Mouse (Mus musculus) megakaryocyte, embryonic 14.5 days (primary cell): ENCODE measurements around the gene Tmem108. TPM values are rescaled to one million over a fixed set of nuclear protein-coding genes. Genes with fewer than 3 reads are reported as not detected.

ENCODE experiments used
- H3K27me3 ChIP-seq: replicated peaks from 2 replicates; pipeline ENCODE3; 2012; ENCODE audit warnings: inconsistent platforms
- H3K36me3 ChIP-seq: replicated peaks from 2 replicates; pipeline ENCODE3; 2012; ENCODE audit warnings: low read length, inconsistent platforms, mixed read lengths
- H3K4me1 ChIP-seq: 2 replicates; pipeline ENCODE4 v1.6.1; 2012; ENCODE audit warnings: inconsistent platforms
- H3K4me3 ChIP-seq: replicated peaks from 2 replicates; pipeline ENCODE3; 2012; ENCODE audit warnings: moderate library complexity, mild to moderate bottlenecking, inconsistent platforms
- H3K9me3 ChIP-seq: 2 replicates; pipeline ENCODE4 v1.6.1; 2012; ENCODE audit warnings: inconsistent platforms
- FLI1 ChIP-seq: IDR thresholded peaks from 2 replicates; pipeline ENCODE4 v1.6.1; 2012; ENCODE audit warnings: low read length, inconsistent platforms, mixed read lengths
- GATA1 ChIP-seq: IDR thresholded peaks from 3 replicates; pipeline ENCODE4 v1.6.1; 2012; ENCODE audit warnings: mixed read lengths, low read length, inconsistent platforms, borderline replicate concordance
- polyA plus RNA-seq: library from polyadenylated mRNA; stranded (reverse); fragments of >175 nt; gene quantifications from 2 replicates; pipeline ENCODE4 v1.2.3, GENCODE M21; 2012; ENCODE audit warnings: low replicate concordance; ENCODE audit not compliant: insufficient read depth

Tmem108 gene
- polyA plus RNA-seq, 1 experiment = 0.23 TPM

DNA sequence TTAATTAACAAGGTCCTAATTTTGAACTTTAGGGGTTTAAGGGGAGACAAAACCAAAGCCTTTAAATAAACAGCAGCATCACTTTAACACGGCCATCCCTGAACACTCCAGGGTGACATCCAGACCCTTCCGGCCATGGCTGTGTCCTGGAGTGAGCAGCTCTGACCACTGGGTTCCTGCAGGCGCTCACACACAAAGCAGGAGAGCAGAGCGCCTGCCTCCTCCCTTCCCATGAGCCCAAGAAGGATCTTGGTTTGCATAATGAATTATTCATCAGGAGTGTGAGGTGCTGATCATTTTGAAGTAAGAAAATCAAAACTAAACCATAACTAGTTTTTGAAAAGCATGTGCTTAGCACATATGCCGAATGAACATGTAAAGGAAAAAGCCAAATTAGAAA, 237.0 kb downstream of the Tmem108 start:
- Histone ChIP-seq H3K4me1 (no peaks in the 10 kb centered on the region), H3K9me3 (no peaks in the 10 kb centered on the region), H3K4me3 (no peak overlapping the region), H3K36me3 (no peaks in the 10 kb centered on the region), H3K27me3 (peaks cover 5% of the 10 kb centered on the region)
- TF ChIP-seq GATA1 (no peak), FLI1 (no peak)

- H3K4me3 ChIP-seq = no peak overlapping the region
- no peaks in the 10 kb centered on the region for H3K4me1 ChIP-seq
- H3K36me3 ChIP-seq = no peaks in the 10 kb centered on the region
- H3K9me3 ChIP-seq = peaks cover 3% of the 10 kb centered on the region
- TF ChIP-seq FLI1 = no peak
- TF ChIP-seq GATA1 = no peak
- H3K27me3 ChIP-seq = peaks cover 5% of the 10 kb centered on the region
Measured at GRCm38 (mm10) chr9:103523742-103524403, 237.8 kb downstream of the Tmem108 start.

DNA sequence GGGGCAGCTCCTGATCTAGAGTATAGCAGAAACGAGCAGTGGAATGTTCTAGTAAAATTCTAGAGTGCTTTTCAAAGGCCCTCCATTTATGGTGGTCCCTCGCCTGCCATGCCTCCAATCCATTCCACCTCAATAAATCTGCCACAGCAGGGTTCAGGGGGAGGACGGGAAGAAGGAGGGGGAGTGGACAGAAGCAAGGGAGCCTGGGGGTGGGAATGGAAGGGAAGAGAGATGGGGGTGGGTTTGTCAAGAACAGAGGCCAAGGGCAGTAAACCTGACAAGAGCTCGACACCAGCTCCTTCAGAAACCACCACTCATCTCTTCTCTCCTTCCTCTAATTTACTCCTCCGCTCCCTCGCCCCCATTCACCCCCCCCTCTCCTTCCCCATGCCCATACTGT, 238.6 kb downstream of the Tmem108 start:
- H3K27me3 ChIP-seq = peaks cover 5% of the 10 kb centered on the region
- H3K4me3 ChIP-seq = no peak overlapping the region
- H3K4me1 ChIP-seq = no peaks in the 10 kb centered on the region
- H3K36me3 ChIP-seq = no peaks in the 10 kb centered on the region
- peaks cover 4% of the 10 kb centered on the region for H3K9me3 ChIP-seq
- TF ChIP-seq FLI1 = no peak
- no peak for TF ChIP-seq GATA1

DNA sequence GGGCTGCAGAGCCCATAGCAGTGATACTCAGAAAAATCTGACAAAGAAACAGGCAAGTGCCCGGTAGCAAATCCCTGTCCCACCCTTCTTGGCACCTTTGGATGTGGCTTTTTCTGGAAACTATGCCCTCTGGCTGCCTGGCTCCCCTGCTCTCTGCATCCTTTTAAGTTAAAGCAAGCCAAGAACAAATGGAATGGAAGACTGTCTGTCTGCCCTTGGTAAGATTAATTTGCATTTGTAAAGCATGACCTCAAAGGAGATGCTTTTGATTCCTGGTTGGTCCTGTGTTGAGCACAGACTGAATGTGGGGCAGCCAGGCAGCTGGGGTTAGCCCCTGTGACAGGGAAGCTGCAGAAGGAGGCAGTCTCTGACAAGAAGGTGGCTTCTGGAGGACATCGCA, 247.8 kb downstream of the Tmem108 start:
- Histone ChIP-seq H3K27me3 (no peaks in the 10 kb centered on the region), H3K36me3 (no peaks in the 10 kb centered on the region), H3K9me3 (peaks cover 8% of the 10 kb centered on the region), H3K4me1 (no peaks in the 10 kb centered on the region), H3K4me3 (no peak overlapping the region)
- TF ChIP-seq GATA1 = no peak
- TF ChIP-seq FLI1 = no peak

DNA sequence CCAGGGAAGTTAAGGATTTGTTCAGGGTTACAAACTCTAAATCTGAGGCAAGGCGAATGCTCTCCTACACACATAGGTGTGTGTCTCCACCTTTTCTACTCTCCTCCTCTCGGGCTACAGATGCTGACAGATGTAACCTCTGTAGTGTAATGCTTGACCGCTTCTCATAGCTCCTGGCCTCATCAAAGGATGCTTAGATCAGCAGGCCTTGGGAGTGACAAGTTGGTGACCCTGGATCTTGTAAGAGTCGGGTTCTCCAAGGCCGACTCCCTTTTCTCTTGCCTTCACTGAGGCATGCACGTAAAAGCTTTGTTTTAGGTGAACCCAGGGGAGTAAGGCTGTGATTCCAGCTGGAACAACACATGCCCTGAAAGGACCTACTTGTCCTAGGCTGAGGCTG, 249.4 kb downstream of the Tmem108 start:
- no peaks in the 10 kb centered on the region for H3K36me3 ChIP-seq
- H3K9me3 ChIP-seq = peaks cover 6% of the 10 kb centered on the region; the same call in 1 of the 2 replicates
- no peak for TF ChIP-seq GATA1
- TF ChIP-seq FLI1 = no peak
- H3K27me3 ChIP-seq = no peaks in the 10 kb centered on the region
- no peak overlapping the region for H3K4me3 ChIP-seq
- H3K4me1 ChIP-seq = no peaks in the 10 kb centered on the region

DNA sequence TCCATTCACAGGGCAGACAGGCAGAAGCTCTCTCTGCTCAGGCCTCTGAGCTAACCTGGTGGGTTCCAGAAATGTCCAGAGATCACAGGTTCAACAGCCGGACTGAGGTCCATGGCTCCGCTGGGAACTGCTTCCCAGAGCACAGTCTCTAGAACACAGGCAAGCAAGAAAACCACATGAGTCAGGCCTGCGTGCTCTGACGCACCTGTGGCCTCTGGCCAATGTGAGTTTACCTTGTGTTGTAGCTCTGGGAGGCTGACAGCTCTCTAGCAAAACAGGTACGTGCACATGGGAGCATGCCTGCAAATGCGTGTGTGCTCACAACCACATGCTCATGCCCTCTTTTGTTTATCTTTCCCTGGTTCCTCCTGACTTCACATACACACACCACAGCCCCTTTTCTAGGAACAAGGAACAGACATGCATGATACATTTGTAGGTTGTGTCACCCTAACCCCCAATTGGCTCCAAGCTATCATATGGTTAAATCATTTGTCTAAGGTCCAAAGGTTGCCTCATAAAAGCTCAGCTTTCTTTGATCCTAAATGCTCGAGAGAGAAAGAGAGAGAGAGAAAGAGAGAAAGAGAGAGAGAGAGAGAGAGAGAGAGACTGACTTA, 254.6 kb downstream of the Tmem108 start:
- H3K9me3 ChIP-seq = peaks cover 12% of the 10 kb centered on the region
- no peaks in the 10 kb centered on the region for H3K4me1 ChIP-seq
- TF ChIP-seq GATA1 (no peak), FLI1 (no peak)
- peaks cover 5% of the 10 kb centered on the region for H3K27me3 ChIP-seq
- no peak overlapping the region for H3K4me3 ChIP-seq
- H3K36me3 ChIP-seq = no peaks in the 10 kb centered on the region

GRCm38 (mm10) chr9:103505067-103505466, 256.6 kb downstream of the Tmem108 start:
- TF ChIP-seq GATA1 (no peak), FLI1 (no peak)
- Histone ChIP-seq H3K9me3 (peaks cover 16% of the 10 kb centered on the region), H3K36me3 (no peaks in the 10 kb centered on the region), H3K4me1 (no peaks in the 10 kb centered on the region), H3K27me3 (peaks cover 8% of the 10 kb centered on the region), H3K4me3 (no peak overlapping the region)

GRCm38 (mm10) chr9:103504646-103505045, 257.0 kb downstream of the Tmem108 start:
- H3K4me1 ChIP-seq = no peaks in the 10 kb centered on the region
- no peaks in the 10 kb centered on the region for H3K36me3 ChIP-seq
- H3K27me3 ChIP-seq = peaks cover 8% of the 10 kb centered on the region
- TF ChIP-seq GATA1 (no peak), FLI1 (no peak)
- peaks cover 16% of the 10 kb centered on the region for H3K9me3 ChIP-seq
- no peak overlapping the region for H3K4me3 ChIP-seq

DNA sequence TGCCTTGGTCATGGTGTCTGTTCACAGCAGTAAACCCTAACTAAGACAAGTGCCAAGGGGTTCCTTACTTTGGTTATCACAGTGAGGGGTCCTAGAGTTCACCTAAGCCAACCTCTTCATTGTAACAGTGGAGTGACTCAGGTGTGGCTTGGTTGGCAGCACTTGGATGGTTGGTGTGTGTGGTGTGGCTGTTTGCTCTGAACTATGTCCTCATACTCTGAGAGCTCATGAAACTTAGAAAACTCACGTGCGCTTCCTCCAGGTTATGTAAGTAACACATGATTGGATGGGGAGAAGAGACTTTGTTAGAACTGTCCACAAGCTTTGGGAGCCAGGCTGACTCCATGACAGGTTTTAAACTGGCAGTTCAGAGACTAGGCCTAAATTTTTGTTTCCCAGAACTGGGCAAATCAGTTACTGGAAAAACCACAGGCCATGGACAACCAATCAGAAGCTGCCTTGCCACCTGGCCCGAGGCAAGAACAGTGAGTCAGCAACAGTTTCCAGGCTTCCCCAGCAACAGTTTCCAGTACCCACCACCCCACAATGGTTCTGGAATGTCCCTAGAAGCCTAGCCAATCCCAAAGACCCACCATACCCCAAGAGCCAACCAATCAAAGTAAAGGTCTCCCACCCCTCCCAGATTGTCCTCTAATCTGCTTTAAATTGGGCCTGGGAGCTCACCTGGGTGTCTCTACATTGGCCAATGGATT, 257.9 kb downstream of the Tmem108 start:
- no peak overlapping the region for H3K4me3 ChIP-seq
- peaks cover 10% of the 10 kb centered on the region for H3K27me3 ChIP-seq
- no peaks in the 10 kb centered on the region; the same call in 1 of the 2 replicates for H3K4me1 ChIP-seq
- no peaks in the 10 kb centered on the region for H3K36me3 ChIP-seq
- peaks cover 16% of the 10 kb centered on the region for H3K9me3 ChIP-seq
- no peak for TF ChIP-seq GATA1
- TF ChIP-seq FLI1 = no peak

DNA sequence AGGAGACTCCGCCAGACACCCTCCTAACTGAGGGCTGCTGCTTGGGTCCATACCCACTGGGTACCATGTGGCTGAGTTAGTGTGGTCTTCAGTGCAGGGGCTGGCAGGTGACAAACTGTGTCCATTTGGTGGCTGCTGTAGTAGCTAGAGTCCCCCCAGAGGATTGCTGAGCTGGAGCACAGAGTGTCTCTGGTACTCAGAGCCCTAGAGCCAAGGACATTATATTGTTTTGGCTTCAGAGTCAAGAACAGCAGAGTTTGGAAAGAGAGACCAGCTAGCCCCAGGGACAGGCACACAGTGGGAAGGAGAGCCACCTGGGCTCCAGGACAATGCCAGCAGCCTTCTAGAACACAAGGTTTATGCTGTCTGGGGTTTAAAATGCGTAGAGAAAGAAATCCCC, 259.0 kb downstream of the Tmem108 start:
- H3K4me1 ChIP-seq = no peaks in the 10 kb centered on the region; the same call in 1 of the 2 replicates
- H3K9me3 ChIP-seq = peaks cover 16% of the 10 kb centered on the region
- no peak overlapping the region for H3K4me3 ChIP-seq
- H3K36me3 ChIP-seq = no peaks in the 10 kb centered on the region
- H3K27me3 ChIP-seq = peaks cover 15% of the 10 kb centered on the region
- TF ChIP-seq FLI1 = no peak
